Mouse (Mus musculus) adrenal gland, postnatal 4 days (tissue): ENCODE data around the gene Avpr1b. TPM values are rescaled to one million over a fixed set of nuclear protein-coding genes. Genes with fewer than 3 reads are reported as not detected.
"Not testable (repeated sequence)": the region's sequence is repeated elsewhere in the genome, so short reads cannot be mapped to it uniquely, and the experiment has no call there.

ENCODE experiments used
- DNase-seq, 2 experiments: peaks; one replicate each; pipeline ENCODE4 v3.0.0; 2021 to 2022; ENCODE audit warnings: low spot score in 2 of 2, mixed read lengths in 2 of 2
- total RNA-seq, 2 experiments: library from RNA; stranded (reverse); gene quantifications; 2 replicates each; pipeline ENCODE4 v1.2.3; 2021

The Avpr1b gene
- total RNA-seq, 2 experiments from 2014 or later: not detected

- DNase-seq: no peak
Observed at GRCm38 (mm10) chr1:131616546-131617220, 17.6 kb downstream of the Avpr1b start.

GRCm38 (mm10) chr1:131618576-131618975, 19.5 kb downstream of the Avpr1b start:
- no peak for DNase-seq

GRCm38 (mm10) chr1:131619348-131619747, 20.3 kb downstream of the Avpr1b start:
- DNase-seq: no peak

- DNase-seq: no peak
Observed at GRCm38 (mm10) chr1:131623644-131624043, 24.6 kb downstream of the Avpr1b start.

- no peak for DNase-seq
Observed at GRCm38 (mm10) chr1:131624175-131624835, 25.3 kb downstream of the Avpr1b start.

GRCm38 (mm10) chr1:131626200-131626599, 27.2 kb downstream of the Avpr1b start:
- DNase-seq: no peak

- DNase-seq: not testable (repeated sequence)
Observed at GRCm38 (mm10) chr1:131632216-131632615, 33.2 kb downstream of the Avpr1b start.

- no peak for DNase-seq
Observed at GRCm38 (mm10) chr1:131634495-131634894, 35.5 kb downstream of the Avpr1b start.

GRCm38 (mm10) chr1:131637791-131638540, 38.9 kb downstream of the Avpr1b start, which contains the start of gene Ctse:
TSS of gene Ctse (plus strand) at chr1:131638306.
- no peak for DNase-seq

- no peak for DNase-seq
Observed at GRCm38 (mm10) chr1:131638541-131639421, 39.7 kb downstream of the Avpr1b start.

GRCm38 (mm10) chr1:131640062-131640461, 41.0 kb downstream of the Avpr1b start:
- DNase-seq: no peak

GRCm38 (mm10) chr1:131641565-131641964, 42.5 kb downstream of the Avpr1b start:
- no peak for DNase-seq

GRCm38 (mm10) chr1:131642251-131642650, 43.2 kb downstream of the Avpr1b start:
- DNase-seq: no peak

GRCm38 (mm10) chr1:131652670-131653443, 53.8 kb downstream of the Avpr1b start:
- DNase-seq: no peak

- DNase-seq: no peak
Observed at GRCm38 (mm10) chr1:131655601-131656000, 56.6 kb downstream of the Avpr1b start.

- peak; percentile 74 to 84 for DNase-seq
Observed at GRCm38 (mm10) chr1:131657945-131658354, 58.9 kb downstream of the Avpr1b start.

- DNase-seq: no peak
Observed at GRCm38 (mm10) chr1:131659512-131660085, 60.6 kb downstream of the Avpr1b start.

- no peak for DNase-seq
Observed at GRCm38 (mm10) chr1:131660266-131660665, 61.2 kb downstream of the Avpr1b start.

GRCm38 (mm10) chr1:131660716-131661472, 61.9 kb downstream of the Avpr1b start:
- no peak for DNase-seq
